Mouse (Mus musculus) mouse embryonic stem cell (cell line): ENCODE measurements around the gene Ganab.

Source experiments
- in situ Hi-C, 2 experiments: fragments of 300-500 bp; cut with MboI; formaldehyde crosslinking; loops; 1 replicate in 1 of 2; 3 replicates in 1 of 2; pipeline ENCODE4 v1.14.3; 2019 to 2020; ENCODE audit warnings: low sequenced_read_pairs in 2 of 2, low pct_unique_long_range_greater_than_20kb in 1 of 2, mixed read lengths in 1 of 2; ENCODE audit not compliant: unreplicated experiment in 1 of 2

Gene Ganab

GRCm38 (mm10) chr19:8920836-8921291 is 23.0 kb downstream of the Ganab start:
- in situ Hi-C loops: no loop called here

GRCm38 (mm10) chr19:8921741-8922140 is 23.9 kb downstream of the Ganab start:
- in situ Hi-C loops: no loop called here

DNA sequence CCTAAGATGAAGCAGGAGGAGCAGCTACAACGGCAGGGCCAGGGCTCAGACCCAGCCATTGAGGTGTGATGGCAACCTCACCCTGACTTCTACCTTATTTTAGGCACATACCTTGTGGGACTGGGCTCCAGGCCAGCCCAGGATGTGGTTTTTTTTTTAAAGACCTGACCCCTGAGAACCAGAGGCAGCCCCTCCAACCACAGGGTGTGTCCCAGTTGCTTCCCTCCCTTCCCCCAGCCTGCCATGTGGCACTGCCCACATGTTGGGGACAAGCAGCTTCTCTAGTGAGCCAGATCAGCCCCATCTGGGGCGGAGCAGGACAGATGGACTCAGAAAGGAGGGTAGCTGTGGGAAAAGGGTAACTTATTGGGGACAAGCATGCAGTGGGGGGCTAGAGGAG is 28.9 kb downstream of the Ganab start:
- in situ Hi-C loops: loop anchor here in 1 of 2 experiments (25.0 kb wide), 1 partner anchor 1686 kb away; the partner anchor contains the start of genes Ddb1 and Tkfc

GRCm38 (mm10) chr19:8927891-8928525 is 30.1 kb downstream of the Ganab start:
- in situ Hi-C loops: loop anchor here in 1 of 2 experiments (25.0 kb wide), 1 partner anchor 1684 kb away; the partner anchor contains the start of genes Ddb1 and Tkfc

DNA sequence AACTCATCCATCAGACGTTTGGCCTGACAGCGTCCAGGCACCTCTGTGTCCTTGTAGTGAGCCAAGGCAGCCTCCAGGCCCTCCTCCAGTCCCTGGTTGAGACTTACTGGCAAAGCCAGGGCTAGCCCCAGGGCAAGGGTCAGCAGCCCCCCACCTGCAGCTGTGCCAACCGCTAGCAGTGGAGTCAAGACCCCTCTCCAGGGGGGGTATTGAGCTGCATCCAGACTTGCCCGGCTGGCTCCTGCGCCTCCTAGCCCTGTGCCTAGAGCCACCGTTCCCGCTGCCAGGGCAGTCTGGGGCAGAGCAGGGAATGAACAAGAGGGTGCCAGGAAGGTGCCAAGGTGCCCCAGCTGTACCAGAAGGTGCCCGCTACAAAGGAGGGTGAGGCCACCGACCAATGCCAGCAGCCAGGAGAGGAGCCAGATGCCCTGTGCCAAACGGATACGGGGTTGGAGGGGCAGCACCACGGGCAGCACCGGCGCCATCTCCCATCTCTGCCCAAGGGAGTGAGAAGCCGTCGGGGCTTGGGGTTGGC is 30.9 kb downstream of the Ganab start:
- in situ Hi-C loops: loop anchor here in 1 of 2 experiments (25.0 kb wide), 1 partner anchor 1684 kb away; the partner anchor contains the start of genes Ddb1 and Tkfc

DNA sequence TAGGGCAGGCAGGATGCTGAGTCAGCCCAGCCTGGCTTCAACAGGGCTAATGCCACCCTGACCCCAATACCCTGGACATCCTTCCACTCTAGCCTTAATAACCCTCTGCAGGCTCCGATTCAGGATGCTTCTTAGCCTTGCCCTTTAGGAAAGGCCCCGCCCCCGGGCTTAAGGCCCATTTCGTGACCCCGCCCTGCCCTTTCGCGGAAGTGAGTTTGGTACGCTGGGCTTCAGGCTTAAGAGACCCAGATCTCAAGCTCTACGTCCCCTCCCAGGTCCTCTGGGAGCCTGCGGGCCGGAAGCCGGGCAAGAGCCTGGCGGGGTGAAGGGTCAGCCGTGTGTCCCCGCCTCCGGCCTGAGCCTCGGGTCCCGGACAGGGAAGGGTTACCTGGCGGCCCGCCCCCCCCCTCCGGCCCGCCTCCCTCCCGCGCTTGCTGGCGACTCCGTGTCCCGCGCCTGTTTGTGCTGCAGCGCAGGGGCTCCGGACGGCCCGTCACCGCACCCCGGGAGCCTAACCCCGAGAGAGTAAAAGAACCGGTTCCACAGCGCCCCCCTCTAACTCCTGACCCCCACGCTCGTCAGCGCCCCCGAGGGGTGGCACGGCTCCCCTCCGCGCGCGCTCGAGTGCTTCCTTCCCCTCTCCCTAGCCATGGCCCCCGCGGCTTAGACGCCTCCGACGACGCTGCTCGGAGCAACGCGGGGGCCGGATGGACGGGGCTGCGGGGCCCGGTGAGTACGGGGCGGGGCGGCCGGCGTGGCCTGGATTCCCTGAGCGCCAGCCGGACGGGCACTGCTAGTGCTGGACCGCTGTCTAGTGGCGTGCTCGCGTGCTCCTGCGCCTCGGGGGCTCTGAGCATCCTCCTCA is 31.6 kb downstream of the Ganab start, which contains the start of the genes Rom1 and Eml3:
TSS of gene Rom1 (minus strand) at position 133 of the 865 bp plus-strand sequence.
TSS of gene Eml3 (plus strand) at position 329 of the 865 bp plus-strand sequence.
- in situ Hi-C loops: loop anchor here in 1 of 2 experiments (25.0 kb wide), 1 partner anchor 1683 kb away; the partner anchor contains the start of genes Ddb1 and Tkfc

DNA sequence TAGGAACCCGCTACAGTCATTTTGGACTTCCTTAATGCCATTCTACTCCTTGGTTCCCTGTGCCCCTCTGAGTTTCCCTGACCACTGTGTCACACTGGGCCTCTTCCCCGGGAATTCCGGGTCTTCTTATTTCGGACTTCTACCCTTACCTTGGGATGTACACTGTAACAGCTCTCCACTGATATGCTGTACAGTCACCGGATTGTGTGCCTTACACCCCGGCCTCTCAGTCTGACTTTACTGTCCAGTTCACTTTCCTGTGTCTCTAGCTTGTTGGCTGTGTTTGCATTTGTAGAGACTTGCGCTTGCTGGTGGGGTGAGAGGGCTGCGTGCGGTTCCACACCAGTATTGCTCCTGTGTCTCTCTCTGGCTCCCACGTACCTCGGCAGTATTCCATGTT is 32.2 kb downstream of the Ganab start:
- in situ Hi-C loops: loop anchor here in 1 of 2 experiments (25.0 kb wide), 1 partner anchor 1682 kb away; the partner anchor contains the start of genes Ddb1 and Tkfc

- in situ Hi-C loops: loop anchor here in 1 of 2 experiments (25.0 kb wide), 1 partner anchor 1682 kb away; the partner anchor contains the start of genes Ddb1 and Tkfc
Observed at GRCm38 (mm10) chr19:8930771-8931170, 32.9 kb downstream of the Ganab start.

GRCm38 (mm10) chr19:8936736-8937135 is 38.9 kb downstream of the Ganab start:
- in situ Hi-C loops: loop anchor here in 1 of 2 experiments (25.0 kb wide), 1 partner anchor 1676 kb away; the partner anchor contains the start of genes Ddb1 and Tkfc

GRCm38 (mm10) chr19:8940526-8941133 is 42.8 kb downstream of the Ganab start:
- in situ Hi-C loops: loop anchor here in 1 of 2 experiments (25.0 kb wide), 1 partner anchor 1672 kb away; the partner anchor contains the start of genes Ddb1 and Tkfc

DNA sequence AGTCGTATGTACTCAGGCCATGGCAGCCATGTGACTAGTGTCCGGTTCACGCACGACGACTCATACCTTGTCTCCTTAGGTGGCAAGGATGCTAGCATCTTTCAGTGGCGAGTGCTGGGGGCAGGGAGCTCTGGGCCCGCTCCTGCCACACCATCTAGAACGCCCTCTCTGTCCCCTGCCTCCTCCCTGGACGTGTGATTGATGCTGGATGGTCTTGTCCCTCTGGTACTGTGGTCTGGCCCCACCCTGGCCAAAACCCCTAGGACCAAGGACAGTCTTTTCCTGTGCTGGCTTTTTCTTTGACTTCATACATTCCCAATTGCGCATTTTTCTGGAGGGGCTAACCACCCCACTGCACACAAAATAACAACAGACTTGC is 43.3 kb downstream of the Ganab start:
- in situ Hi-C loops: loop anchor here in 1 of 2 experiments (25.0 kb wide), 1 partner anchor 1671 kb away; the partner anchor contains the start of genes Ddb1 and Tkfc

GRCm38 (mm10) chr19:8941515-8942217 is 43.8 kb downstream of the Ganab start, which contains the start of gene Mta2:
Gene Mta2, plus strand, starts transcription at chr19:8941875.
- in situ Hi-C loops: loop anchor here in 1 of 2 experiments (25.0 kb wide), 1 partner anchor 1671 kb away; the partner anchor contains the start of genes Ddb1 and Tkfc

DNA sequence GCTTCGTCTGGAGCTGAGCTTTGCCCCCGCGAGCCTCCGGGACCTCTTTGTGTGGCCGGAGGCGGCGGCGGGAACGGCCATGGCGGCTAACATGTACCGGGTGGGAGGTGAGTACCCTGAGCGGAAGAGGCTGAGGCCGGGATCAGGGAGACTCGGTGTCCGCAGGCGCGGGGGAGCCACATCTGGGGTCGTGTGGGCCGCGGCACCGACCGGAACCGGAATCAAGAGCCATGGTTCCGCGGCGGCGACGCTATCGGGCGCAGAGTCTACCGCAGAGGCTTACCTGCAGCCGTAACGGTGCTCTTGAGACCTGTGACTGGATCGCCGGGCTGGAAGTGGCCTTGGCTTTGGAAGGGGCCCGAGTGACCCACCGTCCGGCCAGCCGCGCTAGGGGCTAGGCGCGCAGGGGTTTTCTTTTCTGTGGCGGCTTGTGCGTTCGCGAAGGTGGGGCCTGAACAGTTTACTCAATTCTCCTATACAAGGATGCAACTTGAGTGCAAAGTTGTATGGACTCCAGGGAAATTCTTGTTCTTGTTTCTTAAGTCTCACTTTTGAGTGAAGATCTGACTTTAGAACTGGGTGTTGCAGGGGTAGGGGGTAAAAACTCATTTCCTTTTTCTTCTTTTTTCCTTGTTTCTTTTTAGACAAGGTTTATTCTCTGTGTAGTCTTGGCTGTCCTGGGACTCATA is 44.5 kb downstream of the Ganab start:
- in situ Hi-C loops: loop anchor here in 1 of 2 experiments (25.0 kb wide), 1 partner anchor 1670 kb away; the partner anchor contains the start of genes Ddb1 and Tkfc

- in situ Hi-C loops: loop anchor here in 1 of 2 experiments (25.0 kb wide), 1 partner anchor 1669 kb away; the partner anchor contains the start of genes Ddb1 and Tkfc
Observed at GRCm38 (mm10) chr19:8943047-8943446, 45.2 kb downstream of the Ganab start.

DNA sequence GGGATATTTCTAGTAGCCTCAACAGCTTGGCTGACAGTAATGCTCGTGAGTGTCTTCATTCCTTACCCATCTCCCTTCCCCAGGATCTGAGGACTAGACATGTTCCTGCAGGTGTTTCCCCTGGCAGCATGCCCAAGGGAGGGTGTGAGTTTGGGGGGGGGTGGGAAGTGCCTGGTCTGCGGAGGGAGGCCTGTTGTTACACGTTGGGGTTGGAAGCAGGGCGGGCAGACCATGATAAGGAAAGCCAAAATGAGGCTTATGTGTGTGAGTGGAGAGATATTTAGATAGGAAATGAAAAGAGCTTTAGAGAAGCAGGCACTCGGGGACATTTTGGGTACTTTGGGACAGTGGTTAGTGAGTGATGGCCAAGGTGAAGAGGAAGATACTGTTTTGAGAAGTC is 46.2 kb downstream of the Ganab start:
- in situ Hi-C loops: loop anchor here in 1 of 2 experiments (25.0 kb wide), 1 partner anchor 1668 kb away; the partner anchor contains the start of genes Ddb1 and Tkfc

DNA sequence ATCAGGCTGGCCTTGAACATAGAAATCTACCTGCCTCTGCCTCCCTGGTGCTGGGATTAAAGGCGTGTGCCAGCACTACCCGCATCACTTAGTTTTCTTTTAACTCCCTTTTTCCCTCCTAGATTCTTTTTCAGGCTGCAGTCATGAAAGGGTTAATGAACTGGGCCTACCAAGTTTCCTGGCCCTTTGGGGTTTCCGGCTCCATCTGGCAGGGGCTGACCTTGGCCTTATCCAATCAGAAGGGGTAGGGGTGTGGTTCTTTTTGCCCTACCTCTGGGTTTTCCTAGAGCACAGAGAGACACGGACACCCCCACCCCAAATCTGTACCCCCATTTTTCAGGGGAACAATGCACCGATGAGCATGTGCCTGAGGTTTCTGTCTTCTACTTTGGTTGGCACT is 46.9 kb downstream of the Ganab start:
- in situ Hi-C loops: loop anchor here in 1 of 2 experiments (25.0 kb wide), 1 partner anchor 1668 kb away; the partner anchor contains the start of genes Ddb1 and Tkfc
